Mouse (Mus musculus) liver, embryonic 14.5 days (tissue): ENCODE measurements at regions not wholly inside any gene's neighbourhood (a gene's known extent, or its start where the extent isn't known, plus 50 kb on each side); places are given as distances from the start of the nearest gene placed in this dataset.

Experiments
- CTCF ChIP-seq: IDR thresholded peaks from 2 replicates; pipeline ENCODE4 v1.5.1; 2016; ENCODE audit warnings: antibody characterized with exemption, low read depth, control low read depth
- EP300 ChIP-seq: IDR thresholded peaks from 2 replicates; pipeline ENCODE4 v1.6.1; 2016; ENCODE audit warnings: antibody characterized with exemption, low read depth

- TF ChIP-seq CTCF (no peak), EP300 (no peak)
These were observed 72.6 kb upstream of the Trpm1 start for GRCm38 (mm10) chr7:64081019-64081418.
